Mouse (Mus musculus) heart, adult 2 months (tissue): ENCODE data around the gene Olfr56.

Source experiments
- CTCF ChIP-seq: fragments of 200-600 bp; IDR thresholded peaks from 2 replicates; pipeline ENCODE4 v1.8.1; 2022; ENCODE audit warnings: antibody characterized with exemption, mild to moderate bottlenecking, moderate library complexity
- POLR2A ChIP-seq: fragments of 200-500 bp; IDR thresholded peaks from 2 replicates; pipeline ENCODE4 v1.6.1; 2011; ENCODE audit warnings: mild to moderate bottlenecking, low read depth, low read length, control low read depth; ENCODE audit not compliant: insufficient read depth

DNA sequence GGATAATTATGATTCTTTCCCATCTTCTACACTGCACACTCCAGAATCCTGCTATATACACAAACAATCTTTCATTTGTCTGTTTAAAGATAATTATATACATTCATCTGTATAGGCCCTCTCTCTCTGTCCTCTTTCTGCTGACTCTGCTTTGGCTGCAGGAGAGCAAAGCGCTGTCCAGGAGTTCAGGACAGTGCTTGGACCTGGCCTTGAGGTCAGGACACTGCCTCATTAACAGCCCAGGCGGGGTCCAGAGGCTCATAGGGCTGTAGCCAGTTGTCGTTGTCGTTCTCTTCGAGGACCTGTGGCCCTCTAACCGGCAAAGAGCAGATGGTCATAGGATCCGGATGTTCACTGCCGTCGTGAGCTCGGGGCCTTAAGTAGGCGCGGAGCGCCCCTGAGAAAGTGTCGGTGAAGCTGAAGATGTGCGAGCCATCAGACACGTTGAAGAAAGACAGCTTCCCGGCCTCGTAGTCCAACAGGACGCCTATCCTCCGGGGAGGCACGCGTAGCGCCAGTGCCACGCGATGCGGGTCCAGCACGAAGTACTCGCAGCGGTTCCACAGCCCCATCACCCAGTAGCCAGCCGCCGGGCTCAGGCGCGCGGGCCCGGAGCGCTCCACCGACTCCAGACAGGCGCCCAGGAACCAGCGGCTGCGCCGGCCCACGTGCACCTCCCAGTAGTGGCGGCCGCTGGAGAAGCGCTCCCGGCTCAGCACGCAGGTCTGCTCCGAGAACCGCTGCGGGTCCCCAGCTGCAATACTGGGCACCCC, 190.3 kb downstream of the Olfr56 start:
- TF ChIP-seq POLR2A (no peak), CTCF (no peak)
